Mouse (Mus musculus) erythroblast, embryonic 14.5 days (primary cell): ENCODE measurements around the gene Adarb1. TPM values are rescaled to one million over a fixed set of nuclear protein-coding genes. Genes with fewer than 3 reads are reported as not detected.

Source experiments
- H3K27me3 ChIP-seq: 2 replicates; pipeline ENCODE4 v1.6.1; 2012; ENCODE audit warnings: inconsistent platforms; ENCODE audit not compliant: control insufficient read depth
- H3K36me3 ChIP-seq: 2 replicates; pipeline ENCODE4 v1.6.1; 2012; ENCODE audit warnings: mild to moderate bottlenecking, inconsistent platforms; ENCODE audit not compliant: control insufficient read depth
- H3K4me1 ChIP-seq: 2 replicates; pipeline ENCODE4 v1.6.1; 2012; ENCODE audit warnings: inconsistent platforms; ENCODE audit not compliant: control insufficient read depth
- H3K4me3 ChIP-seq: replicated peaks from 2 replicates; pipeline ENCODE3; 2012; ENCODE audit warnings: moderate library complexity, mild to moderate bottlenecking, inconsistent platforms
- H3K9me3 ChIP-seq: 2 replicates; pipeline ENCODE4 v1.6.1; 2012; ENCODE audit warnings: low read length, inconsistent platforms, mixed read lengths; ENCODE audit not compliant: control insufficient read depth
- GATA1 ChIP-seq: IDR thresholded peaks from 2 replicates; pipeline ENCODE4 v1.6.1; 2012; ENCODE audit warnings: low read length, inconsistent platforms, mixed read lengths
- TAL1 ChIP-seq: IDR thresholded peaks from 3 replicates; pipeline ENCODE4 v1.6.1; 2012; ENCODE audit warnings: low read length, inconsistent platforms, mixed read lengths
- polyA plus RNA-seq: library from polyadenylated mRNA; stranded (reverse); fragments of >175 nt; gene quantifications from 2 replicates; pipeline ENCODE4 v1.2.3, GENCODE M21; 2012

Gene Adarb1
- polyA plus RNA-seq, 1 experiment, result not detected

- no peaks in the 10 kb centered on the region for H3K9me3 ChIP-seq
- H3K27me3 ChIP-seq, result no peaks in the 10 kb centered on the region
- no peak for TF ChIP-seq TAL1
- TF ChIP-seq GATA1, result no peak
These were observed 96.5 kb downstream of the Adarb1 start for GRCm38 (mm10) chr10:77321611-77322010.

DNA sequence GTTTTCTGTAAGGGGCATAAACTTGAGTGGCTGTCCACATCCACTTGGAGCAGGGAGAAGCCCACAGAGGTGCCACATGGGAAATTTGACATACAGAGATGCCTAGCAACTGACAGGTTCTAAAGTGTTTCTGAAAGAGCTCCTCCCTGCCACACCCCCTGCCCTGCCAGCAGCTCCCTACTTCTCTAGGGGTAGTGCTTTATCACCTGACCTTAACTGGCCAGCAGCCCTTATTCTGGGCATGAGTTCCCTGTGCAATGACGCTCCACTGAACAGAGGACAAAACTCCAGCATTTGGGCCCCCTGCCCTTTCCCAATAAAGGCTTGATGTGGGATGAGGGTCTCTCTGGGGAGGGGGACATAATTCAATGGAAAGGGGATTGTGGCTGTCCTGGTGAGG, 97.1 kb downstream of the Adarb1 start:
- Histone ChIP-seq H3K27me3 (no peaks in the 10 kb centered on the region), H3K4me1 (no peaks in the 10 kb centered on the region)
- no peak for TF ChIP-seq TAL1
- TF ChIP-seq GATA1, result no peak

More at GRCm38 (mm10) chr10:77321611-77322010, 96.5 kb downstream of the Adarb1 start:
- no peak overlapping the region for H3K4me3 ChIP-seq
- no peaks in the 10 kb centered on the region for H3K4me1 ChIP-seq
- no peaks in the 10 kb centered on the region for H3K36me3 ChIP-seq

DNA sequence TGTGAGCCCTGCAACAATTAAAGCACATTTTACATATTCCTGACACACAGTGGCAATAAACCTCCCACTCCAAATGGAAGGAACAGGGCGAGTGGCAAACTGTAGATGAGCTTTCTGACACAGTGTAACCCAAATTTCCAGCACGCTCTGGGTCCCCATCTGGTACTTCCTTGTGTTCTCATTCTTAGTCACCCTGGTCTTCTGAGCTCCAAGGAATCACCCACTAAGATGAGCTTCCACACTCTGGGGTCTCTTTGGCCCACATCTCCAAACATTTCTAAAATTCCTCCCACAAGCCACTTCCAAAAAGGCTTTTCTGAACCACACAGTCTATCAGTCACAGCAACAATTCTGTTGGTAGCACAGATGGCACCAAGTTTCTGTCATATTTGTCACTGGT, 102.4 kb downstream of the Adarb1 start:
- no peak for TF ChIP-seq TAL1
- TF ChIP-seq GATA1, result no peak
- Histone ChIP-seq H3K27me3 (no peaks in the 10 kb centered on the region), H3K36me3 (no peaks in the 10 kb centered on the region), H3K4me3 (no peak overlapping the region), H3K4me1 (no peaks in the 10 kb centered on the region), H3K9me3 (no peaks in the 10 kb centered on the region)

More for the DNA sequence above, 97.1 kb downstream of the Adarb1 start:
- H3K4me3 ChIP-seq, result no peak overlapping the region
- no peaks in the 10 kb centered on the region for H3K9me3 ChIP-seq
- no peaks in the 10 kb centered on the region for H3K36me3 ChIP-seq

DNA sequence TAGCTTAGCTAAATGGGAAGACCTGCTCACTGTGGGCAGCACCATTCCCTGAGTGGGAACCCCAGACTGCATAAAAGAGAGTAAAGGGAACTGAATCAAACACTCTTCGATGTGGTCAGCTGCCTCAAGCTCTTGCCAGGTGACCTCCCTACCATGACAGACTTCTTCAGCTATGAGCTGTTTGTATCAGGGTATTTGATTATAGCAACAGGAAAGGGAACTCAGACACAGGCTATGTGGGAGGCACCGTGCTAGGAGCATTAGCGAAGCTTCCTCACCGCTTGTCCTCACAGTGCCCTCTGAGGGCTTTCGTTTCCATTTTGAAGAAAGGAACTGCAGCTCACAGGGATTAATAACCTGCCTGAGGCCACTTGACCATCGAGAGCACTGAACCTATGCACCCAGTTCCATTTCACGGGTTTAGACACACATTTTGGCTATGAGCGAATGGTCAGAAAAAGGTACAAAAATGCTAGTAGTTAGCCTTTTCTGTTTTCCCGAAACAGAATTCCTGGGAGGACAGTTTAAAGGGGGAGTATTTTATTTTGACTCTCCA, 103.3 kb downstream of the Adarb1 start:
- no peaks in the 10 kb centered on the region for H3K27me3 ChIP-seq
- TF ChIP-seq TAL1 (no peak), GATA1 (no peak)
- no peak overlapping the region for H3K4me3 ChIP-seq
- no peaks in the 10 kb centered on the region for H3K4me1 ChIP-seq
- H3K9me3 ChIP-seq, result no peaks in the 10 kb centered on the region
- no peaks in the 10 kb centered on the region for H3K36me3 ChIP-seq

DNA sequence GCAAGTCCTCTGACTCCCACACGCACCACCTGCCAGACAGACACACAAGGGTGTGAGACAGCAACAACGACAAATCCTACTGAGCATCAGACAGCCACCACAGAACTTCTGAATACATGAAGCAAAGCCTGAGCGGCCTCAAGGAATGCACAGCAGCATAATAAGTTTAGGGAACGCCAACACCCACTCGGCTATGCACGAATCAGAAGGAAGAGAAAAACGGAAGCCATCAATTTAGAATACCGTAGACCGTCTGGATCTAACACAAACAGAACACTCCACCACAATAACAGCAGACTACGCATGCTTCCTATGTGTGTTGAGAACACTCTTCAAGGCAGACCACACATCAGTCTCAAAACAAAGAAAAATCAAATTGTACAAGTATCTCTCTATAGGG, 109.1 kb downstream of the Adarb1 start:
- H3K9me3 ChIP-seq, result no peaks in the 10 kb centered on the region
- H3K36me3 ChIP-seq, result no peaks in the 10 kb centered on the region
- no peak overlapping the region for H3K4me3 ChIP-seq
- H3K4me1 ChIP-seq, result no peaks in the 10 kb centered on the region
- H3K27me3 ChIP-seq, result no peaks in the 10 kb centered on the region
- TF ChIP-seq GATA1, result no peak
- TF ChIP-seq TAL1, result no peak

DNA sequence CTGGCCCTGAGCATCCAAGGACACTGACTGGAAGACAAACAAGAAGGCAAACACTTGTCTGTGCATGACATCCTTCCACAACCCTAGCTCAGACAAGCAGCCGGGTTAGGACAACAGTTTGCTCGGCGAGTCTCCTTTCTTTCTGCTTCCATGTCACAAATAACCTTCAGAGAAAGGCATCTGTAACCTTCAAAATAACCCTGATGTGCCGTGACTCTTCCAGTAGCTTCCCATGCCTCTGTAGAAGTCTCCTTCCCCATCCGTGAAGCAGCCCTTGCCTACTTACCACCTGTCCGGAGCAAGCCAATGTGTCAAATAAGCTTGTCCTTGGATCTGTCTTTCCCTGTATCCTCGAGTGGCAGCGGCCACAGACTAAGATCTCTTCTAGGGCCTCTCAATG, 112.3 kb downstream of the Adarb1 start:
- no peaks in the 10 kb centered on the region for H3K36me3 ChIP-seq
- H3K9me3 ChIP-seq, result no peaks in the 10 kb centered on the region
- no peak for TF ChIP-seq TAL1
- no peak for TF ChIP-seq GATA1
- peaks cover 13% of the 10 kb centered on the region for H3K4me1 ChIP-seq
- no peaks in the 10 kb centered on the region for H3K27me3 ChIP-seq
- no peak overlapping the region for H3K4me3 ChIP-seq

DNA sequence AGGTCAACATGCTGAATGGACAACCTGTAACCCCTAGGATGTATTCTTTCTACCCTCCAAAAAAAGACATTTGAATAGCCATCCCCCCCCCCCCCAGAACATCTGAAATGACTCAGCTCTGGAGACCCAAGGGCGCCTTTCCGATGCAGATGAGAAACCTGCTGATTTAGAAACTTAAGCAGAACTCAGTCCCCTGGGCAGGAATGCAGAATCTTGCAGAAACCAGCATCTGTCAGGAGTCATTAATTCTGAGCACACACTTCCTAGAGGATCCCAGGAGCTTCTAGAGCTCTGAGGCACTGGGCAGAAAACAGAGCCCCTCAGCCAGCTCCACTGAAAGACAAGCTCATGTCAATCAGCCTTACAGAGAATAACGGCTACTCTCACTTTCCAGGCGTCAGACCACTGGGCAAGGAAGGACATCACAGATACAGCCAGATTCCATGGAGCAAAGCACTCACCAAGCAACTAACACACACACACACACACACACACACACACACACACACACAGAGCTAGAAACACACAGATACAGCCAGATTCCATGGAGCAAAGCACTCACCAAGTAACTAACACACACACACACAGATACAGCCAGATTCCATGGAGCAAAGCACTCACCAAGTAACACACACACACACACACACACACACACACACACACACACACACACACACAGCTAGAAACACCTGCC, 113.1 kb downstream of the Adarb1 start:
- Histone ChIP-seq H3K27me3 (no peaks in the 10 kb centered on the region), H3K9me3 (no peaks in the 10 kb centered on the region), H3K36me3 (no peaks in the 10 kb centered on the region), H3K4me1 (peaks cover 21% of the 10 kb centered on the region), H3K4me3 (no peak overlapping the region)
- no peak for TF ChIP-seq TAL1
- TF ChIP-seq GATA1, result no peak

DNA sequence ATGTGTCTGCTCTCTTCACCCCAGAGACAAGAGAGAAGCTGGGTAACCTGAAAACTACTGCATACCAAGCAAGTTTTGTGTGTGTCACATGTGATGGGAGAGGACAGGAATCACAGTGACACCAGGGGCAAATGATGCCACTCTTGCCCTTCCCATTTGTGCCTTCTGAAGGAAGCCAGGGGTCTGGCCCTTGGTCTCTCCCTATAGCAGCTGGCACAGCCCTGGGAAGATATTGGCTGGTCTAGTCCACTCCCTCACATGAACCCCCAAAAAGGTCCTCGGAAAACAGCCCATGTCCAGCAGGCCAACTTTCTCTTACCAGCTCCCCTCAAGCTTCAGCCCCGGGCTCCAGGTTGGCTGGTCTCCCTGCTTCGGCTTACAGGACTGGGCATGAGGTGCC, 113.7 kb downstream of the Adarb1 start:
- Histone ChIP-seq H3K27me3 (no peaks in the 10 kb centered on the region), H3K4me3 (no peak overlapping the region), H3K4me1 (peaks cover 27% of the 10 kb centered on the region)

DNA sequence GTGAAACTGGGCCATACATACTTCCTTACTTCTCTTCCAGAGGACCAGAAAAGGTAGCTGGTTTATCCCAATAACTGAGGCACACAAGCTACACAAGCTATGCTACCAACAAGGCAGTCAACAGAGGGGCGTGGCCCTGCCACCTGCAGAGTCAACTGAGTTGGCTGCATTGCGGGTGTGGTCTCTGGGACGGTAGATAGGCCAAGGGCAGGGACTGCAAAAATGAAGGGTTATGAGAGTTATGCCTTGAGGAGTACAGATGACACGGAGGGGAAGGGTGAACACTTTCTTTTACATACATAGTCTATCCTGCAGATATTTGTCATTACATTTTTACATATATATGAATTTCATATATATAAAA, 117.2 kb downstream of the Adarb1 start:
- Histone ChIP-seq H3K36me3 (no peaks in the 10 kb centered on the region), H3K4me1 (peaks cover 50% of the 10 kb centered on the region), H3K4me3 (no peak overlapping the region), H3K27me3 (no peaks in the 10 kb centered on the region), H3K9me3 (no peaks in the 10 kb centered on the region)
- TF ChIP-seq GATA1 (no peak), TAL1 (no peak)

More for the DNA sequence above, 113.7 kb downstream of the Adarb1 start:
- no peaks in the 10 kb centered on the region for H3K36me3 ChIP-seq
- TF ChIP-seq TAL1 (no peak), GATA1 (no peak)
- no peaks in the 10 kb centered on the region for H3K9me3 ChIP-seq
